Mouse (Mus musculus) frontal cortex, adult 2 months (tissue): ENCODE measurements at regions not wholly inside any gene's neighbourhood (a gene's known extent, or its start where the extent isn't known, plus 50 kb on each side); places are given as distances from the start of the nearest gene placed in this dataset.

Experiments used
- DNase-seq, 2 experiments: peaks; one replicate each; pipeline ENCODE4 v3.0.0; 2022; ENCODE audit warnings: low spot score in 1 of 2; ENCODE audit errors: extremely low spot score in 1 of 2

- no peak for DNase-seq
Observed at GRCm38 (mm10) chr3:147092188-147093075, 240.3 kb downstream of the Ttll7 start.

DNA sequence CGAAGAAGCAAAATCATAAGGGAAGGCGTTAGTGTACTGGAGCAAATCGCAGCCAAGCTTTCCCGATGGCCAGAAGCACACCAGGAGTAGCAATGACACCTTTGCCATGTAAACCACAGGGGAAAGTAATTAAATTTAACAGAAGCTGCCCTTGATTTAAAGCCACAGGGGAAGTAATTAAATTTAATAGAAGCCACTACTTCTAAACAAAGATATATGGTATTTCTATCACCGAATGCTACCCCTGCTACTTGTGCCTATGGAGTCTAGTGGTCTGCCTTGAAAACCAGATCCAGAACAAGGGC, 240.9 kb downstream of the Ttll7 start:
- no peak for DNase-seq

GRCm38 (mm10) chr3:147096179-147096578, 244.0 kb downstream of the Ttll7 start:
- no peak for DNase-seq

- no peak for DNase-seq
Observed at GRCm38 (mm10) chr3:147098065-147098580, 246.0 kb downstream of the Ttll7 start.

GRCm38 (mm10) chr3:147098611-147099010, 246.4 kb downstream of the Ttll7 start:
- DNase-seq, result no peak

- no peak for DNase-seq
Observed at GRCm38 (mm10) chr3:147099143-147099713, 247.1 kb downstream of the Ttll7 start.

DNA sequence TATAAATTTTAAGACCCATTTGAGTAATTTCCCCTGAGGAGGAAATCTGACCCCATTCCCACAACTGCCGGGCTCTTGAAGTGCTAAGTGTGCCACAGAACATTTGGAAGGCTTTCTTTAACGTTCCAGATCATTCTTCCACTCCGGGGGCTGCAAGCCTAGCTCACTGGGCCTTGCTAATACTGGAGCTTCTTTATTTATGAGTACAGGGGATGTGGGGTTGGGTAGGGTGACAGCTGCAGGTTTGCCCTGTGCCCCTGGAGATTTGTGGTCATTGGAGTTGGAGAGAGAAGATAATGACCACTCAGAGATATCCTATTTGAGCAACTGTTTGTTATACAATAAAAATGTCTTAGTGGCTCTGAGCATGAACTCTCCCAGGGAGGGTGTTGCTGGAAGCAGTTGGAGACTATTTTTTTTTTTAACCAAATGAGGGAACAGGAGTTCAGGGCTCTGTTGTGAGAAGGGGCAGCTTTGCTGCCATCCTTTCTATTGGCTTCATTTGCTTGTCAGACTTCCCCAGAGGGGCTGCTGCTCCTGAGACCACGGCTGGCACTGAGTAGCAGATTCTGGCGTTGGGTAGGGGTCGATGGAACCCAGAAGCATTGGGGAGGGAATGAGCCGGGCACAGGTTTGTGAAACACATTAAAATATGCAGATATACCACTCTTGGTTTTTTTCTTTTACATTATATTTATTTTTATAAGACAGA, 249.0 kb downstream of the Ttll7 start:
- DNase-seq, result no peak

- DNase-seq, result no peak
Observed at GRCm38 (mm10) chr3:147101765-147102113, 249.6 kb downstream of the Ttll7 start.

GRCm38 (mm10) chr3:147103428-147103827, 251.3 kb downstream of the Ttll7 start:
- DNase-seq, result no peak

DNA sequence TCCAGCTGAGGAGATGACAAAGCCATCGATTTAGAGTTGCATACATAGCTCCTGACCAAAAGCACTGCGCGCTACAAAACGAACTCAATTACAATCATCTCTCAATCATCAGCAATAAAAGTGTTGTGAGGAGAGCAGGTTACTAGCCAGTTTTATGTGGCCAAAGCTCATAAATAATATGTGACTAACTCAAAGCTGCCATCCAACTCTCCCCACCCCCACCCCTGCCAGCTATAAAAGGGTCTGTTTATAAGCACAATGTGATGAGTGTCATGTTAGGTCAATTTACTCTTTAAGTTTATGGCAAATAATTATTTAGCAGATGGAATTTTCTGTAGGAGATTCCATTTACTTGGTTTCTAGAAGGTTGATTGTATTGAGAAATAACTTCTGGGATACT, 265.4 kb downstream of the Ttll7 start:
- no peak for DNase-seq

GRCm38 (mm10) chr3:147118092-147118491, 265.9 kb downstream of the Ttll7 start:
- no peak for DNase-seq

- DNase-seq, result no peak
Observed at GRCm38 (mm10) chr3:147118622-147119021, 266.5 kb downstream of the Ttll7 start.

DNA sequence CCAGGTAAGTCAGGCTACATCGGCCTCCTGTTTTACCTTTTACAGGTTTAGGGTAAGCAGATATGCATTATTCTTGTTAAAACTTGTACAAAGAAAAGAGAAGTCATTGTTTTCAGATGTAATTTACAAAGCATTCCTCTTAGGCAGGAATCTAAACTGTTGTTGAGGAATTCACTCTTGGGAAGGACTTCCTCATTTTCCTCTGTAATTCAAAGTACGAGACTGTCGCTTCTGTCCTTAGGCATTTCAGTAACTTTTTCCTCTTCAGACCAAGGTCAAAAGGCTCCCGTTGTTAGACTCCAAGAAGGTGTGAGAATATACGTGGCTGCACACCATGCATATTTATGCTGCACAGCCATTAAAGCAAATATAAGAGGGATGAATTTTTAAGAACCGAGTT, 269.7 kb downstream of the Ttll7 start:
- DNase-seq, result no peak

- no peak for DNase-seq
Observed at GRCm38 (mm10) chr3:147127740-147128139, 275.6 kb downstream of the Ttll7 start.

GRCm38 (mm10) chr3:147132830-147133229, 280.7 kb downstream of the Ttll7 start:
- DNase-seq, result no peak

DNA sequence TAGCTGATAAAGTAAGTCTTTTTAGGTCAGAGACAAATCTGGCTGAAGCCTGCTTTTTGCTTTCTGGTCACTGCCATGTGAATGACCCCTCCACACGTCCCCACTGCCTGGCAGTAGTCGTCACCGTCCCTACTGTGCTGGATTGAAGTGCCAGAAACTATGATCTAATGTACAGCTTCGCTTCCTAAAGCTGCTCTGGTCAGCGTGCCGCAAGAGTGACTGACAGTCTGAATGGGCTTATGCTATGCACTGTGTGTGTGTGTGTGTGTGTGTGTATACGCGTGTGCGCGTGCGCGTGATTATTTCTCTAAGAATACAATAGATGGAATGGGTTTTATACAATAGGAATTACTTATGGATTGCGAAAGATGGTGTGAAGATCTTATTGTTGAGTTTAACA, 281.2 kb downstream of the Ttll7 start:
- no peak for DNase-seq

DNA sequence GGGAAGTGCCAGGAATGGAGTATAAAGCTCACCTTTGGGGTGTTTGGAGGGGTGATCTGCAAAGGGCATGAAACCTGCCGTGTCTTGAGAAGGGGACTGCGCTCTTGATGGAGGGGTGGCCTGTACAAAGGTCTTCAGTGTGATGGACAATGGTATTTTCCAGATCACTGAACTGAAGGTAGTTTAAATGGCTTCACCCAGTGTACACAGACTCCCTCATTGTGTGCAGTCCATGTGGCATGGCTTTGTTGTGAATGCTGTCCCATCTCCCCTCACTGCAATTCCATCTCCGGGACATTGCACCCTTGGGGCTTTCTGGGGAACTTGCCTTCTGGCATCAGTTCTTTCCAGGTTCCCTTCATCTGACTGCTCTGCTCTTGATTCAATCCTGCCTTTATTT, 288.2 kb downstream of the Ttll7 start:
- DNase-seq, result no peak

DNA sequence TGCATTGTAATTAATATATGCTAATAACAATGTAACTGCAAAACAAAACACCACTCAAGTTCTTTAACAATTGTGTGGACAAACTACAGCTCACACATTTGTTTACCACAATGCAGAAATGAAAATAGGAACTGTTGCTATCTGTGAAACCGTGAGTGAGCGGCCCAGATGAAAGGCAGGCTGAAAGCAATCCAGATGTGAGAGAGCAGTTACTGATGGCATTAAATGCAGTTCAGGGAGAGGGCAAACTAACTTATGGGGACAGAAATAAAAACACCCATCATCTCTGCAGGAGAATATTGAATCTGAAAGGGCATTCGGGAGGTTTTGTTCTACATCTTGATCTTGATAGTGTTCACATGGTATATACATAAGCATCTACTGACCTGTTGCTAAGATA, 301.3 kb downstream of the Ttll7 start:
- no peak for DNase-seq

- no peak for DNase-seq
Observed at GRCm38 (mm10) chr3:147153998-147154397, 301.8 kb downstream of the Ttll7 start.

DNA sequence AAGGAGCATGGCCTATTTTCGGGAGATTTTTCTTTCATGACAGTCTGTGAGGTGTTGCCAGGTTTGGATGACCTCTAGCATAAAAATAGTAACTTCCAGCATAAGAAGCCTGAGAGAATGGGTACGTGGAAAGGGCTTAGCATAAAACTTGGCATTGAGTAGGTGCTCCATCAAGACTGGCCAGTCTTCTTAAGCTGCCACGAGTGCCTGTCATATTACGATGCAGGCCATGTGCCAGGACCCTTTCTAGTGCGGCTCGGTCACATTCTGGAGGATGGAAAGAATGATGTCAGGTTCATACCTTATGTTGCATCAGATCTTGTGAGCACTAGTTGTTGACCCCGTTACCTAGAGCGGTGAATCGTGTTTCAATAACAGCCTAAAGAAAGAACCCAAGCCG, 311.0 kb downstream of the Ttll7 start:
- DNase-seq, result no peak

GRCm38 (mm10) chr3:147163540-147163939, 311.4 kb downstream of the Ttll7 start:
- no peak for DNase-seq

DNA sequence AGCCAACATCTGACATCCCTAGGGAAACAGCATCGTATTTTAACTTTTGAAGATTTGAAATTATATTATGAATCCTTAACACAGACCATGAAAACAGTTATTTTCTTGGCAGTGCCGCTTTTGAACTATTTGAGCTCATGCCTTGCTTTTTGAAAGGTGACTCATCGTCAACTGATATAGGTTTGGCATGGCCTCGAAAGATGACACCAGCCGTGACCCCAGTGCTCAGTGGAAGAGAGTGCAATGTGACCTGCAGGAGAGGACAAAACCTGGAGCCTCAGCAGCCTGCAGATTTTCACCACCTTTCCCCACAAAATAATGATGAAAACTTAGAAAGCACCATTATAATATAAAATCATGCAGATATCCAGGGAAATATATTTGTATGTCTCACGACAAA, 312.8 kb downstream of the Ttll7 start:
- DNase-seq, result no peak
